Mouse (Mus musculus) heart, embryonic 15.5 days (tissue): ENCODE data around the gene Vmn1r174. TPM values are rescaled to one million over a fixed set of nuclear protein-coding genes. Genes with fewer than 3 reads are reported as not detected.
"Not testable (repeated sequence)": the region's sequence is repeated elsewhere in the genome, so short reads cannot be mapped to it uniquely, and the experiment has no call there.

Experiments
- ATAC-seq: fragments of 200-750 bp; cut with Nextera tagmentation; replicated peaks from 2 replicates; pipeline ENCODE4 v1.8.0; 2017; ENCODE audit warnings: low read depth, moderate TSS enrichment; ENCODE audit not compliant: insufficient number of reproducible peaks, insufficient read depth, low FRiP score
- H3K27ac ChIP-seq: fragments of 300-500 bp; sonication (generic); 2 replicates; pipeline ENCODE4 v1.5.1; 2015; ENCODE audit warnings: mild to moderate bottlenecking, inconsistent platforms
- H3K27me3 ChIP-seq: fragments of 300-500 bp; sonication (generic); 2 replicates; pipeline ENCODE4 v1.6.1; 2015; ENCODE audit warnings: inconsistent platforms
- H3K36me3 ChIP-seq: fragments of 300-500 bp; sonication (generic); 2 replicates; pipeline ENCODE4 v1.6.1; 2015; ENCODE audit warnings: mild to moderate bottlenecking, inconsistent platforms
- H3K4me1 ChIP-seq: fragments of 300-500 bp; sonication (generic); replicated peaks from 2 replicates; pipeline ENCODE4 v1.6.1; 2015; ENCODE audit warnings: inconsistent platforms
- H3K4me2 ChIP-seq: fragments of 300-500 bp; sonication (generic); 2 replicates; pipeline ENCODE4 v1.6.1; 2015; ENCODE audit warnings: inconsistent platforms, mild to moderate bottlenecking, moderate library complexity
- H3K4me3 ChIP-seq: fragments of 300-500 bp; sonication (generic); 2 replicates; pipeline ENCODE4 v1.5.1; 2015; ENCODE audit warnings: mild to moderate bottlenecking, inconsistent platforms
- H3K9ac ChIP-seq: fragments of 300-500 bp; sonication (generic); 2 replicates; pipeline ENCODE4 v1.6.1; 2015; ENCODE audit warnings: mild to moderate bottlenecking, inconsistent platforms
- H3K9me3 ChIP-seq: fragments of 300-500 bp; sonication (generic); replicated peaks from 2 replicates; pipeline ENCODE4 v1.6.1; 2016; ENCODE audit warnings: inconsistent platforms
- WGBS: fragments of 180-500 bp; shearing (Covaris S2); methylation state at CpG from one replicate; pipeline ENCODE4 v1.1.7; 2015; ENCODE audit warnings: mixed read lengths; 5-methylcytosine and 5-hydroxymethylcytosine counted together
- polyA plus RNA-seq: library from polyadenylated mRNA; unstranded; fragments of >200 nt; fragmentation: Nextera tagmentation; extraction: Ambion mirVana; gene quantifications from 2 replicates; pipeline ENCODE4 v1.2.1, GENCODE M21; 2015

Gene Vmn1r174
- polyA plus RNA-seq: not detected in 2 replicates

GRCm38 (mm10) chr7:23751970-23752369 lies at the start of gene Vmn1r174:
TSS of gene Vmn1r174 (plus strand) at chr7:23752270.
- H3K27ac ChIP-seq, H3K9ac ChIP-seq, H3K9me3 ChIP-seq, H3K4me2 ChIP-seq, H3K36me3 ChIP-seq, H3K4me3 ChIP-seq, ATAC-seq, H3K27me3 ChIP-seq, H3K4me1 ChIP-seq: not testable (repeated sequence)
- 26% methylated on average over 1 of the region's 1 CpGs for WGBS

GRCm38 (mm10) chr7:23784526-23784925 lies 32.5 kb downstream of the Vmn1r174 start:
- no peak overlapping the region for H3K27ac ChIP-seq
- H3K27me3 ChIP-seq: no peaks in the 10 kb centered on the region
- ATAC-seq: no peak
- H3K9me3 ChIP-seq: peaks cover 6% of the 10 kb centered on the region; the same call in 1 of the 2 replicates
- no peak overlapping the region for H3K4me2 ChIP-seq
- H3K4me3 ChIP-seq: no peak overlapping the region
- H3K9ac ChIP-seq: no peak overlapping the region
- no peaks in the 10 kb centered on the region for H3K36me3 ChIP-seq
- 74% methylated on average over 6 of the region's 6 CpGs for WGBS
- H3K4me1 ChIP-seq: no peaks in the 10 kb centered on the region

- not testable (repeated sequence) for H3K36me3 ChIP-seq, H3K4me2 ChIP-seq, H3K9me3 ChIP-seq, H3K4me3 ChIP-seq, ATAC-seq, H3K27ac ChIP-seq, H3K9ac ChIP-seq, H3K27me3 ChIP-seq, H3K4me1 ChIP-seq
Observed at GRCm38 (mm10) chr7:23810543-23810942, 58.5 kb downstream of the Vmn1r174 start, which contains the start of gene Vmn1r175. TSS of gene Vmn1r175 (minus strand) at chr7:23810643.

Other genes with a start within 250 kb of the Vmn1r174 start
- gene Vmn1r167, start 245.1 kb upstream of the Vmn1r174 start, polyA plus RNA-seq: not detected in 2 replicates
- gene Vmn1r168, start 212.5 kb upstream of the Vmn1r174 start, polyA plus RNA-seq: not detected in 2 replicates
- not detected in 2 replicates for gene Vmn1r169, start 176.7 kb upstream of the Vmn1r174 start, polyA plus RNA-seq
- gene Vmn1r170, start 146.1 kb upstream of the Vmn1r174 start, polyA plus RNA-seq: not detected in 2 replicates
- not detected in 2 replicates for gene Vmn1r171, start 121.5 kb upstream of the Vmn1r174 start, polyA plus RNA-seq
- gene Vmn1r172, start 94.0 kb upstream of the Vmn1r174 start, polyA plus RNA-seq: not detected in 2 replicates
- not detected in 2 replicates for gene Vmn1r173, start 51.6 kb upstream of the Vmn1r174 start, polyA plus RNA-seq
- not detected in 2 replicates for gene Vmn1r175, start 58.4 kb downstream of the Vmn1r174 start, polyA plus RNA-seq
- not detected in 2 replicates for gene Vmn1r176, start 85.1 kb downstream of the Vmn1r174 start, polyA plus RNA-seq
- not detected in 2 replicates for gene Vmn1r177, start 114.2 kb downstream of the Vmn1r174 start, polyA plus RNA-seq
- gene Vmn1r178, start 139.7 kb downstream of the Vmn1r174 start, polyA plus RNA-seq: not detected in 2 replicates
- gene Vmn1r179, start 174.7 kb downstream of the Vmn1r174 start, polyA plus RNA-seq: not detected in 2 replicates
- not detected in 2 replicates for gene Vmn1r180, start 198.4 kb downstream of the Vmn1r174 start, polyA plus RNA-seq
- gene Vmn1r181, start 222.3 kb downstream of the Vmn1r174 start, polyA plus RNA-seq: not detected in 2 replicates
- gene V1rd19, start 249.4 kb downstream of the Vmn1r174 start, polyA plus RNA-seq: not detected in 2 replicates